Mouse (Mus musculus): ENCODE measurements around the gene Dmrtc1c1.
"Not testable (repeated sequence)": the region's sequence is repeated elsewhere in the genome, so short reads cannot be mapped to it uniquely, and the experiment has no call there.

The Dmrtc1c1 gene

GRCm38 (mm10) chrX:102802663-102803062, at the start of gene Dmrtc1c1:
Gene Dmrtc1c1 (plus strand): TSS chrX:102802963.
- DNase-seq (ENCODE audit: low spot score in 2 of 2), result not testable (repeated sequence)

GRCm38 (mm10) chrX:102765878-102766277, 36.9 kb upstream of the Dmrtc1c1 start:
- no peak for DNase-seq (ENCODE audit: low spot score in 2 of 2)

- DNase-seq (ENCODE audit: low spot score in 2 of 2), result no peak
These were observed 9.5 kb downstream of the Dmrtc1c1 start for GRCm38 (mm10) chrX:102812311-102812710.

- DNase-seq (ENCODE audit: low spot score in 2 of 2), result not testable (repeated sequence)
These were observed 51.8 kb downstream of the Dmrtc1c1 start, which contains the start of gene Dmrtc1c2 for GRCm38 (mm10) chrX:102854516-102854915. Gene Dmrtc1c2 (minus strand): TSS chrX:102854616.
